Mouse (Mus musculus) neutrophil, adult 5-6 weeks (primary cell): ENCODE results near the gene Ccdc39. TPM values are rescaled to one million over a fixed set of nuclear protein-coding genes. Genes with fewer than 3 reads are reported as not detected.

Experiments
- ATAC-seq: fragments of 151-379, 151-347 bp; 2 replicates; pipeline ENCODE4 v1.8.0; 2017; ENCODE audit warnings: mild to moderate bottlenecking, moderate TSS enrichment; ENCODE audit not compliant: insufficient number of reproducible peaks, poor library complexity, low FRiP score, severe bottlenecking; ENCODE audit errors: extremely low read depth
- total RNA-seq: library from RNA; stranded (forward); fragments of 200-1000 nt; gene quantifications from 2 replicates; pipeline ENCODE4 v1.2.3, GENCODE M21; 2017

The Ccdc39 gene
- total RNA-seq, 1 experiment from 2014 or later: not detected

- no peak for ATAC-seq
Measured at GRCm38 (mm10) chr3:33800513-33800820, 43.6 kb downstream of the Ccdc39 start.

- ATAC-seq: peak; percentile 97
Measured at GRCm38 (mm10) chr3:33799617-33800512, 44.2 kb downstream of the Ccdc39 start, which contains the start of gene Ttc14. Gene Ttc14 (plus strand): TSS chr3:33799832.

GRCm38 (mm10) chr3:33790975-33791374 lies 53.1 kb downstream of the Ccdc39 start:
- 0 out of 2 replicates have a peak, but pooled peaks have one; percentile 19 for ATAC-seq

Other genes starting within 250 kb of the Ccdc39 start
- gene Ttc14, start 44.5 kb downstream of the Ccdc39 start, total RNA-seq: 158 and 165 TPM in 2 replicates
- 148 and 169 TPM in 2 replicates for gene Fxr1, start 175.6 kb upstream of the Ccdc39 start, total RNA-seq
- gene Dnajc19, start 237.0 kb upstream of the Ccdc39 start, total RNA-seq: 25.4 and 32.1 TPM in 2 replicates